Mouse (Mus musculus) cerebellum, adult 11 months (tissue): ENCODE data around the gene Helz.
"Not testable (repeated sequence)": the region's sequence is repeated elsewhere in the genome, so short reads cannot be mapped to it uniquely, and the experiment has no call there.

Source experiments
- DNase-seq: peaks from one replicate; pipeline ENCODE4 v3.0.0; 2022

The Helz gene

DNA sequence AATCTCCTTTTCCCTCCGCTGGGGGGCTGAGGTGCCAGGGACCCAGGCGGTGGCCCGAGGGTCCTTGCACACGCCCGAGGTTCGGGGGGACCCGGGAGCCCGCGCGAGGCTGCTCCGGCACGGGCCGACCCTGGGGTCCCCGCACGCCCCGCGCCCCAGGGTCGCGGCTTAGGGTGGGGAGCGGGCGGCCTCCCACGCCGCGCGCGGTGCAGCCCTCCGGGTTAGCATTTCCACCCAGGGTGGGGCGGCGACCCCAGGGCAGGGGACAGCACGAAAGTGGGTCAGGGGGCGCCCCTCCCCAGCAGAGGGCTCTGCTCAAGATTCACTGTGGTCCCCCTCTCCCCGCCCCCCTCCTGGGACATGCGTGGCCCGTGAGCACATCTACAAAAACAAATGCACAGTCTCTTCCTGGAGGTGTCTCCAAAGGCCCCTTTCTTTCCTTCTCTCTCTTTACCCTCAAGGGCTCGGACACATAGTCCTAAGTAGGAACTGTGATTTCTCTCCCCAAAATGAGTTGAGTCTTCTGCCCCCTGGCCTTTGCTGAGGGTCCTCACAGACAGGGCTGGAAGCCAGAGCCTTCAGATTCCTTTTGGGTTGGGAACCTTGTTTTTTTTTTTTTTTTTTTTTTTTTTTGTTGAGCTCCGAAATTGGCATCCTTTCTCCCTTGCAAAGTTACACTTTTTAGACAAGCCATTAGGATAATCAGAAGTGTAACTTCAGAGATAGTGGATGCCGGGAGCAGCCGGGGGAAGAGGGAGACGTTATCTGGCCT lies 660 bp downstream of the Helz start:
- no peak for DNase-seq

GRCm38 (mm10) chr11:107559874-107560273 lies 12.1 kb downstream of the Helz start:
- DNase-seq: no peak

DNA sequence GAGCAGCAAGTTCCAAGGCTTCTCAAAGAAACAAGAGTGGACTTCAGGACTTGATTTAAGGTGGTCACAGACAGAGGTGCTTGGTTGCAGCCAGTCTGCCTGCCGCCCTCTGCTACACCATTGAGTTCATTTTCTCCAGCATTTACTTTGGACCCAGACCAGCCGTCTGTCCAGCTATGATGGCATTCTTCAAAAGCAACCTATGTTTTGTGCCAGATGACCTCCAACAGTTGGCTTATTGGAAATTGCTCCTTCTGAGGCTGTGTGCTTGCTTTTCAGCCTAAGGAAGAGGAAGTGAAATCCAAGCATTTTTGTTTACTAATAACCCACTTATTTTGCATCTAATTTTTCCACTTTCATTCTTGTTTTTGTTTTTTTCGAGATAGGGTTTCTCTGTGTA lies 19.7 kb downstream of the Helz start:
- DNase-seq: no peak

GRCm38 (mm10) chr11:107568466-107568995 lies 20.8 kb downstream of the Helz start:
- no peak for DNase-seq

GRCm38 (mm10) chr11:107570891-107571290 lies 23.2 kb downstream of the Helz start:
- DNase-seq: not testable (repeated sequence)

DNA sequence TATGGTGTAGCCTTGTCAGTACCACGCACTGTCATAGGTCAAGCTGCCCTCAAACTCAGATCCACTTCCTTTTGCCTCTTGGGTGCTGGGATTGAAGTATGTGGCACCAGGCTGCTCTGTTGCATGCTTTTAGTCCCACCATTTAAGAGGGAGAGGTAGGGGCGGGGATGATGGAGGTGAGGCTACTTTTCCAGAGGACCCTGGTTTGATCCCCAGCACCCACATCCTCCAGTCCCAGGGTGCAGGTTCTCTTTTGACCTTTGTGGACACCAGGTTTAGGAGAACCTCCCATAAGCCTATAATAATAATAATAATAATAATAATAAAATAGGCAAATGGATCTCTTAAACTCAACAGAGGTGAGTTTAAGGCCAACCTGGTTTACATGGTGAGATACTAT lies 23.6 kb downstream of the Helz start:
- no peak for DNase-seq

GRCm38 (mm10) chr11:107572551-107572950 lies 24.8 kb downstream of the Helz start:
- DNase-seq: no peak

- no peak for DNase-seq
Observed at GRCm38 (mm10) chr11:107573061-107573692, 25.4 kb downstream of the Helz start.

DNA sequence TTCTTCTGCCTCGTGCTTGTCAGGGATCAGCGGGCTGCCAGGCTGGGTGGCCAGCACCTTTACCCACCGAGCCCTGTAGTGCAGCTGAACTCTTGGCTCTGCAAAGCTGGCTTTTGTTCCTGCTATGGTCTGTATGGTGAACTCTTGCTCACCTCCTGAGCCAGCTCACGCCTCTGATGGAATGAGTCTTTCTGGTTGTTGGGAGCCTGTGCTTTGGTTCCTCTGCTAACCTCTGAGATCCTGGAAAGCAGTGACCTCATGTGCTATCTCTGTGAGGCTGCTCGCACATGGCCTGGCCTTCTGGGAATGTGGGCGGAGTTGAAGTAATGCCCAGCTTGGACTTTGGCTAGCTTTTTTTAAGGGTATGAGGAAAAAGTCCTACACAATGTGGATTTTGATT lies 26.1 kb downstream of the Helz start:
- DNase-seq: no peak

DNA sequence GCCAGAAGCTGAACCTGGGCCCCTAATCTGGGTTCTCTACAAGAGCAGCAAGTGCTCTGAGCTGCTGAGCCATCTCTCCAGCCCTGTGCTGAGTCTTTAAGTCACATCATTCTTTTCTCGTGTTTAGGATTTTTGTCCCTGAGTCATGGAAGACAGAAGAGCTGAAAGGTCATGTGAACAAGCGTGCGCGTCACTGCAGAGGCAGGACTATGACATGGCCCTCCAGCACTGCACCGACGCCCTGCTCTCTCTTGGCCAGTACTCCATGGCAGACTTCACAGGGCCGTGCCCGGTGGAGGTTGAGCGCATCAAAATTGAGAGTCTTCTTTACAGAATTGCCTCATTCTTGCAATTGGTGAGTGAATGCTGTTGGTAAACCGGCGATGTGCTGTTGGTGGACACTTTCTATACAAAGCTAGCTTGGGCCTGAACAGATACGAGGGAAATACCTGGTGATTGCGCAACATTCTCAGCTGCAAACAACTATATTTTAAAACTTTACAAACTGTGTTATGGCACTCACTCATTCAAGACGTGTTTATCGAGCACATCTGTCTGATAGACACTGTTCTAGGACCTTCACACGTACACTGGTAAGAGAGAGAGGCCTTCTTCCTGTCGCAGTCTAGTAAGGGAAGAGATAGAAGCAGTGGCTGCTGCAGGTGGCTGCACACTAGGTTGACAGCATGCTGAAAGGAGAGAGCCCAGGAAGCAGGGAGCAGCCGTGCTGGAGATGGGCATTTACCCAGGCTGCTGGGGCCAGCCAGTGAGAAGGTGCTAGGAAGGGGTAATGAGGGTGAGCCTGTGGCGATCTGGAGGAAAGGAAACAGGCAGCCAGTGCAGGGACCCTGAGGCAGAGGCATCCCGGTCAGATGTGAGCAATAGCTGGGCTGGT lies 27.3 kb downstream of the Helz start:
- no peak for DNase-seq

DNA sequence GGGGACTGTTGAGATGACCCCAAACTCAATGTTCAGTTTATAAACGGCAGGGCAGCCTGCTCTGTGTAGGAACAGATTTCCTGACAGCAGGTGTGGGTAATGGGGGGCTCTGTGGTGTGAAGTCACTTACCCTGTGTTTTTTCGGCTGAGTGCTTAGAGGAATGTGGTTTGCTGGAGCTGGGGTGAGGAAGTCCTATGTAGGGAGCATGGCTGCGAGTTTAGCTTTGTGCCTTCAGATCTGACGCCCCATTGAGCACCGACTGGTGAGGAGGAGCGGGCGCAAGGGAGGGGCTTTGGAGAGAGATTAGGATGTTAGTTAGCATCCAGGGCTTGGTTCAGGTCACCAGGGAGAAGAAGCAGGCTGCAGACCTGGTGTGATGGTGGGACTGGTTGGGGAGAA lies 28.5 kb downstream of the Helz start:
- no peak for DNase-seq

DNA sequence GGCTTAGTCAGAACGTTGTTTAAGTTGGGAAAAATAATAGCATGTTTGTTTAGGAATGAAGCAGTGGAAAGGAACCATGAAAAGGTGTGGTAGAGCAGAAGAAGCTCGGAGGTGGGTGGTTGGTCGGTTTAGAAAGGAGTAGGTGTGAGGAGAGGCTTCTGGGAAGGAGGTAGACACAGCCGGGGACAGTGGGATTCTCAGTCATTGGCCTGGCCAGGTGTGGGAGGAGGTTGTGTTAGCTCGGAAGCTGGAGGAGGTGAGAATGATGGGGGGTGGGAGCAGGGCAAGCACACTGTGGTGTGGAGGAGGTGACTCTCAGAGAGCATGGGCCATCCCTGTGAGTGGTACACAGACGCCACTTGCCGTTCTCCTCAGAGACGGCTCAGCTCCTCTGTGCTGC lies 29.7 kb downstream of the Helz start:
- DNase-seq: no peak

DNA sequence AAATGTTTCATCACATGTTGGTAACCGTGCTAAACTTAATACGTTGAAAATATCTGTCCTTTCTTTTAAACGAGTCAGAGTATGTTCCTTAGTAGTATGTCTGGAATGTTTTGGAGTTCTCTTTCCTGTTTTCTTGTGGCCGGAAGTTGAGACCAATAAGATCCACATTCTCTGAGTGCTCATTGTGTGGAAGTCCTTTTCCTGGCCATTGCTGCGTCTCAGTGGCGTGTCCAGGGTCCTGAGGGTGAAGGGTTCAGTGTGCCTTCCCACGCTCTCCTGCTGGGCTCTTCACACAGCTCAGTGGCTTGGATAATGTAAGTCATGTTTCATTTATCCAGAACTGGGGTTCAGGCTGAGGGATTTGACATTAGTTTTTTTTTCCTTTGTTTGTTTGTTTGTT lies 30.5 kb downstream of the Helz start:
- DNase-seq: no peak

GRCm38 (mm10) chr11:107580786-107581185 lies 33.1 kb downstream of the Helz start:
- no peak for DNase-seq

- DNase-seq: no peak
Observed at GRCm38 (mm10) chr11:107584660-107585451, 37.1 kb downstream of the Helz start.

DNA sequence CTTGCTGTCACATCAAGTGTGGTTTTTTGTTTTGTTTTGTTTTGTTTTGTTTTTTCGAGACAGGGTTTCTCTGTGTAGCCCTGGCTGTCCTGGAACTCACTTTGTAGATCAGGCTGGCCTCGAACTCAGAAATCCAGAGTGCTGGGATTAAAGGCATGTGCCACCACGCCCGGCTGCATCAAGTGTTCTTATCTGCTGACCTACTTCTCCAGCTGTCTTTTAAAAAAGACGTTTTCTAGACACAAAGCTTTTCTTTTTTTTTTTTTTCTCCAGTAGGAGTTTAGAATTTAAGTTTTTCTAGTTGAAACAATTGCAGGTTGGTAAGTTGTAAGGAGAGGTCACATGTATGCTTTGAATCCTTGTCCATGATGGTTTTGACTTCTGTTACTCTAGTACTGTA lies 38.4 kb downstream of the Helz start:
- DNase-seq: not testable (repeated sequence)

GRCm38 (mm10) chr11:107587141-107587540 lies 39.4 kb downstream of the Helz start:
- no peak for DNase-seq

GRCm38 (mm10) chr11:107592575-107592974 lies 44.8 kb downstream of the Helz start:
- DNase-seq: peak; percentile 10

GRCm38 (mm10) chr11:107597381-107597780 lies 49.7 kb downstream of the Helz start:
- no peak for DNase-seq

- DNase-seq: no peak
Observed at GRCm38 (mm10) chr11:107605694-107606093, 58.0 kb downstream of the Helz start.

GRCm38 (mm10) chr11:107613906-107614305 lies 66.2 kb downstream of the Helz start:
- no peak for DNase-seq

DNA sequence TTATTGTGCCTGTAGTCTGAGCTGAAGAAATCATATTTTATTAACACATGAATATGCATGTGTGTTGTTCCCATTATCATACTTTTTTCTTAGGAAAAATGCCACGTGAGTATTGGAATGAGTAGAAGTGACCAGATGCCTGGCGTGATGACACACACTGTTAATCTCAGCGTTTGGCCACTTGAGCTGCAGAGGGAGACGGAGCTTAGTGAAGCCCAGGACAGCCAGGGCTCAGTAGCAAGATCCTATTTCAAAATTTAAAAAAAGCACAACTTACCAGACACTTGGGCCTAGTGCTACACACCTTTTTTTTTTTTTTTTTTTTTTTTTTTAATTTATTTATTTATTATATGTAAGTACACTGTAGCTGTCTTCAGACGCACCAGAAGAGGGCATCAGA lies 68.0 kb downstream of the Helz start:
- DNase-seq: no peak

DNA sequence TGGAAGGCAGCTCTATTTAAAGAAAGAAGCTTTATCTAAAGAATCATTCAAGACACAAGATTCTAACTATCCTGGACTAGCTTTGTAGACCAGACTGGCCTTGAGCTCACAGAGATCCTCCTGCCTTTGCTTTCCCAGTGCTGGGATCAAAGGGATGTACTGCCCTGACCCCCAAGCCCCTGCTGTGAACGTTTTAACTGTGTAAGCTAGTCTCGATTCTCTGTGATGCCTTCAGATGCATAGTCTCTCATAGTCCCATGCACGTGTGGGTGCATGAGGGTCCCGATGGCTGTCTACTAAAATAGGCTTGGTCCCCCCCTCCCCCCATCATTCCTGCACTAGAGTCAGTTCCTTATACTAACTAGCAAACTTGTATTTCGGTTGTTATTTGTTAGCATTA lies 70.2 kb downstream of the Helz start:
- DNase-seq: no peak
